Mouse (Mus musculus): ENCODE results near the gene Foxn2.
A peak's percentile ranks its signal among the peaks of the same experiment; 100 is the strongest.

The Foxn2 gene

GRCm38 (mm10) chr17:88492107-88492460, 51.6 kb downstream of the Foxn2 start:
- no peak for DNase-seq (ENCODE audit: low read depth, low spot score)

GRCm38 (mm10) chr17:88493551-88493950, 53.0 kb downstream of the Foxn2 start:
- DNase-seq (ENCODE audit: low read depth, low spot score) = no peak

GRCm38 (mm10) chr17:88494121-88494771, 53.7 kb downstream of the Foxn2 start:
- DNase-seq (ENCODE audit: low read depth, low spot score) = no peak

- DNase-seq (ENCODE audit: low read depth, low spot score) = no peak
Measured at GRCm38 (mm10) chr17:88494772-88495132, 54.2 kb downstream of the Foxn2 start.

- no peak for DNase-seq (ENCODE audit: low read depth, low spot score)
Measured at GRCm38 (mm10) chr17:88498090-88498682, 57.7 kb downstream of the Foxn2 start.

- DNase-seq (ENCODE audit: low read depth, low spot score) = no peak
Measured at GRCm38 (mm10) chr17:88504056-88504455, 63.5 kb downstream of the Foxn2 start.

- no peak for DNase-seq (ENCODE audit: low read depth, low spot score)
Measured at GRCm38 (mm10) chr17:88505275-88505723, 64.8 kb downstream of the Foxn2 start.

GRCm38 (mm10) chr17:88505941-88506340, 65.4 kb downstream of the Foxn2 start:
- no peak for DNase-seq (ENCODE audit: low read depth, low spot score)

- DNase-seq (ENCODE audit: low read depth, low spot score) = no peak
Measured at GRCm38 (mm10) chr17:88507376-88507775, 66.9 kb downstream of the Foxn2 start.

- no peak for DNase-seq (ENCODE audit: low read depth, low spot score)
Measured at GRCm38 (mm10) chr17:88508846-88509508, 68.5 kb downstream of the Foxn2 start.

GRCm38 (mm10) chr17:88509999-88510398, 69.5 kb downstream of the Foxn2 start:
- DNase-seq (ENCODE audit: low read depth, low spot score) = no peak

- DNase-seq (ENCODE audit: low read depth, low spot score) = peak; percentile 67
Measured at GRCm38 (mm10) chr17:88511095-88511551, 70.6 kb downstream of the Foxn2 start.

- no peak for DNase-seq (ENCODE audit: low read depth, low spot score)
Measured at GRCm38 (mm10) chr17:88516477-88516876, 76.0 kb downstream of the Foxn2 start.

GRCm38 (mm10) chr17:88527781-88528180, 87.3 kb downstream of the Foxn2 start:
- no peak for DNase-seq (ENCODE audit: low read depth, low spot score)

- peak; percentile 92 for DNase-seq (ENCODE audit: low read depth, low spot score)
Measured at GRCm38 (mm10) chr17:88529519-88530235, 89.2 kb downstream of the Foxn2 start, which contains the start of gene Ppp1r21. Gene Ppp1r21, plus strand, starts transcription at chr17:88530118.

GRCm38 (mm10) chr17:88530236-88530619, 89.7 kb downstream of the Foxn2 start:
- no peak for DNase-seq (ENCODE audit: low read depth, low spot score)

GRCm38 (mm10) chr17:88530667-88531066, 90.2 kb downstream of the Foxn2 start:
- no peak for DNase-seq (ENCODE audit: low read depth, low spot score)

- DNase-seq (ENCODE audit: low read depth, low spot score) = no peak
Measured at GRCm38 (mm10) chr17:88531176-88531575, 90.7 kb downstream of the Foxn2 start.

GRCm38 (mm10) chr17:88537842-88538430, 97.4 kb downstream of the Foxn2 start:
- DNase-seq (ENCODE audit: low read depth, low spot score) = no peak
